Mouse (Mus musculus) heart, postnatal 0 days (tissue): ENCODE results near the gene Hfe2. TPM values are rescaled to one million over a fixed set of nuclear protein-coding genes. Genes with fewer than 3 reads are reported as not detected.

ENCODE experiments used
- ATAC-seq: fragments of 200-750 bp; cut with Nextera tagmentation; 2 replicates; pipeline ENCODE4 v1.8.0; 2017; ENCODE audit warnings: low read depth, moderate number of reproducible peaks, moderate library complexity; ENCODE audit not compliant: insufficient read depth
- DNase-seq: peaks from one replicate; pipeline ENCODE4 v3.0.0-alpha.2; 2016; ENCODE audit warnings: low spot score
- H3K27ac ChIP-seq: fragments of 300-500 bp; sonication (generic); 2 replicates; pipeline ENCODE4 v1.5.1; 2014; ENCODE audit warnings: low read depth, mild to moderate bottlenecking
- H3K27me3 ChIP-seq: fragments of 300-500 bp; sonication (generic); 2 replicates; pipeline ENCODE4 v1.6.1; 2014; ENCODE audit warnings: low read length, mixed read lengths; ENCODE audit not compliant: control insufficient read depth, insufficient read depth
- H3K36me3 ChIP-seq: fragments of 300-500 bp; sonication (generic); replicated peaks from 2 replicates; pipeline ENCODE4 v1.6.1; 2014; ENCODE audit warnings: low read length, mixed read lengths; ENCODE audit not compliant: control insufficient read depth, insufficient read depth
- H3K4me1 ChIP-seq: fragments of 300-500 bp; sonication (generic); 2 replicates; pipeline ENCODE4 v1.6.1; 2014; ENCODE audit warnings: antibody characterized with exemption; ENCODE audit not compliant: control insufficient read depth, insufficient read depth
- H3K4me2 ChIP-seq: fragments of 300-500 bp; sonication (generic); 2 replicates; pipeline ENCODE4 v1.6.1; 2014; ENCODE audit warnings: low read depth, mild to moderate bottlenecking, low read length, moderate library complexity
- H3K4me3 ChIP-seq: fragments of 300-500 bp; sonication (generic); 2 replicates; pipeline ENCODE4 v1.5.1; 2014; ENCODE audit warnings: low read depth, low read length
- H3K9ac ChIP-seq: fragments of 300-500 bp; sonication (generic); replicated peaks from 2 replicates; pipeline ENCODE4 v1.6.1; 2014; ENCODE audit warnings: low read depth, low read length, mixed read lengths
- H3K9me3 ChIP-seq: fragments of 300-500 bp; sonication (generic); replicated peaks from 2 replicates; pipeline ENCODE4 v1.6.1; 2016; ENCODE audit warnings: low read length; ENCODE audit not compliant: control insufficient read depth
- CTCF ChIP-seq: IDR thresholded peaks from 2 replicates; pipeline ENCODE4 v1.5.1; 2016; ENCODE audit warnings: antibody characterized with exemption, control low read depth, low read depth
- EP300 ChIP-seq: IDR thresholded peaks from 2 replicates; pipeline ENCODE4 v1.6.1; 2016; ENCODE audit warnings: antibody characterized with exemption, low read depth
- WGBS: fragments of 180-500 bp; shearing (Covaris S2); extraction: QIAGEN DNeasy Blood & Tissue Kit; methylation state at CpG from one replicate; pipeline ENCODE4 v1.1.7; 2014; 5-methylcytosine and 5-hydroxymethylcytosine counted together
- polyA plus RNA-seq: library from polyadenylated mRNA; unstranded; fragments of >200 nt; fragmentation: Nextera tagmentation; extraction: Ambion mirVana; gene quantifications from 2 replicates; pipeline ENCODE4 v1.2.1, GENCODE M21; 2015
- total RNA-seq: library from RNA; depleted of rRNA; stranded (reverse); fragments of >200 nt; gene quantifications from 2 replicates; pipeline ENCODE4 v1.2.3, GENCODE M21; 2014; ENCODE audit warnings: low replicate concordance; rRNA removed

The Hfe2 gene
- total and polyA plus RNA-seq, 2 experiments from 2014 or later: 25.9 to 81.3 TPM

GRCm38 (mm10) chr3:96576005-96576658, 51.2 kb downstream of the Hfe2 start:
- peak overlapping the region; percentile 99 for H3K27ac ChIP-seq
- no peaks in the 10 kb centered on the region for H3K36me3 ChIP-seq
- H3K9ac ChIP-seq: peak overlapping the region; percentile 44
- H3K9me3 ChIP-seq: no peaks in the 10 kb centered on the region
- peak overlapping the region; percentile 40 for H3K4me2 ChIP-seq
- ATAC-seq (peak; percentile 34), DNase-seq (peak; percentile 88)
- TF ChIP-seq CTCF (no peak), EP300 (peak; percentile 1; the same call in 1 of the 2 replicates)
- peak overlapping the region; percentile 6 for H3K4me3 ChIP-seq
- H3K4me1 ChIP-seq: peaks cover 75% of the 10 kb centered on the region
- no peaks in the 10 kb centered on the region for H3K27me3 ChIP-seq
- 20% methylated on average over 14 of the region's 14 CpGs for WGBS

GRCm38 (mm10) chr3:96576690-96577541, 51.9 kb downstream of the Hfe2 start, which contains the start of gene Gm16253:
Gene Gm16253 (plus strand): TSS chr3:96576984.
- TF ChIP-seq EP300 (0 out of 2 replicates have a peak, but pooled peaks have one; percentile 67), CTCF (peak; percentile 32)
- Histone ChIP-seq H3K9me3 (no peaks in the 10 kb centered on the region), H3K4me1 (peaks cover 68% of the 10 kb centered on the region), H3K4me3 (peak within 1 kb of the TSS; percentile 6), H3K4me2 (peak within 1 kb of the TSS; percentile 40), H3K36me3 (no peaks in the 10 kb centered on the region), H3K27me3 (no peaks in the 10 kb centered on the region), H3K27ac (peak within 1 kb of the TSS; percentile 99), H3K9ac (peak within 1 kb of the TSS; percentile 61)
- ATAC-seq: peak; percentile 87
- DNase-seq: peak; percentile 98
- WGBS: 6% methylated on average over 17 of the region's 17 CpGs

GRCm38 (mm10) chr3:96577566-96577965, 52.6 kb downstream of the Hfe2 start:
- Histone ChIP-seq H3K36me3 (no peaks in the 10 kb centered on the region), H3K4me3 (no peak overlapping the region), H3K4me1 (peaks cover 61% of the 10 kb centered on the region), H3K9ac (peak overlapping the region; percentile 61), H3K27me3 (no peaks in the 10 kb centered on the region), H3K27ac (peak overlapping the region; percentile 99), H3K9me3 (no peaks in the 10 kb centered on the region), H3K4me2 (peak overlapping the region; percentile 40)
- peak; percentile 12 for DNase-seq
- no peak for TF ChIP-seq EP300
- WGBS: 58% methylated on average over 4 of the region's 4 CpGs
- ATAC-seq: no peak

Other genes with a start within 250 kb of the Hfe2 start
- gene Fcgr1, start 231.2 kb upstream of the Hfe2 start, total RNA-seq: 1.1 and 3.0 TPM in 2 replicates
- gene Fcgr1, start 231.2 kb upstream of the Hfe2 start, polyA plus RNA-seq: 1.2 and 1.5 TPM in 2 replicates
- gene BC107364, start 72.9 kb upstream of the Hfe2 start, total RNA-seq: not detected in 2 replicates
- 0.40 and 0.41 TPM in 2 replicates for gene BC107364, start 72.9 kb upstream of the Hfe2 start, polyA plus RNA-seq
- gene Txnip, start 32.8 kb downstream of the Hfe2 start, total RNA-seq: 1,058 and 1,196 TPM in 2 replicates
- 332 and 600 TPM in 2 replicates for gene Txnip, start 32.8 kb downstream of the Hfe2 start, polyA plus RNA-seq
- not detected in 2 replicates for gene Gm16253, start 51.8 kb downstream of the Hfe2 start, total RNA-seq
- 1.1 and 1.2 TPM in 2 replicates for gene Gm16253, start 51.8 kb downstream of the Hfe2 start, polyA plus RNA-seq
- gene Polr3gl, start 69.0 kb downstream of the Hfe2 start, total RNA-seq: 10.3 and 13.1 TPM in 2 replicates
- gene Polr3gl, start 69.0 kb downstream of the Hfe2 start, polyA plus RNA-seq: 37.1 and 38.7 TPM in 2 replicates
- gene Ankrd34a, start 71.5 kb downstream of the Hfe2 start, total RNA-seq: 1.2 and 5.3 TPM in 2 replicates
- gene Ankrd34a, start 71.5 kb downstream of the Hfe2 start, polyA plus RNA-seq: 6.0 and 6.8 TPM in 2 replicates
- gene Lix1l, start 76.0 kb downstream of the Hfe2 start, total RNA-seq: 33.1 and 50.6 TPM in 2 replicates
- gene Lix1l, start 76.0 kb downstream of the Hfe2 start, polyA plus RNA-seq: 3.6 and 5.1 TPM in 2 replicates
- gene Rbm8a, start 104.8 kb downstream of the Hfe2 start, total RNA-seq: 7.5 and 9.2 TPM in 2 replicates
- gene Rbm8a, start 104.8 kb downstream of the Hfe2 start, polyA plus RNA-seq: 64.7 and 65.4 TPM in 2 replicates
- 46.6 and 50.7 TPM in 2 replicates for gene Pex11b, start 110.2 kb downstream of the Hfe2 start, total RNA-seq
- gene Pex11b, start 110.2 kb downstream of the Hfe2 start, polyA plus RNA-seq: 41.7 and 43.7 TPM in 2 replicates
- gene Gm42957, start 110.3 kb downstream of the Hfe2 start, total RNA-seq: not detected in 2 replicates
- gene Gm42957, start 110.3 kb downstream of the Hfe2 start, polyA plus RNA-seq: not detected in 2 replicates
- 0.46 and 4.2 TPM in 2 replicates for gene Itga10, start 120.4 kb downstream of the Hfe2 start, total RNA-seq
- 0.37 and 0.45 TPM in 2 replicates for gene Itga10, start 120.4 kb downstream of the Hfe2 start, polyA plus RNA-seq
- gene Ankrd35, start 145.0 kb downstream of the Hfe2 start, total RNA-seq: 0.39 and 0.88 TPM in 2 replicates
- gene Ankrd35, start 145.0 kb downstream of the Hfe2 start, polyA plus RNA-seq: 0.31 and 0.32 TPM in 2 replicates
- gene Pias3, start 171.2 kb downstream of the Hfe2 start, total RNA-seq: 13.8 and 17.4 TPM in 2 replicates
- gene Pias3, start 171.2 kb downstream of the Hfe2 start, polyA plus RNA-seq: 19.3 and 22.5 TPM in 2 replicates
- gene Nudt17, start 183.4 kb downstream of the Hfe2 start, total RNA-seq: 2.5 and 9.9 TPM in 2 replicates
- 6.9 and 7.9 TPM in 2 replicates for gene Nudt17, start 183.4 kb downstream of the Hfe2 start, polyA plus RNA-seq
- 9.7 and 25.4 TPM in 2 replicates for gene Polr3c, start 202.5 kb downstream of the Hfe2 start, total RNA-seq
- gene Polr3c, start 202.5 kb downstream of the Hfe2 start, polyA plus RNA-seq: 21.7 and 23.0 TPM in 2 replicates
- 27.0 and 35.6 TPM in 2 replicates for gene Rnf115, start 202.5 kb downstream of the Hfe2 start, total RNA-seq
- gene Rnf115, start 202.5 kb downstream of the Hfe2 start, polyA plus RNA-seq: 29.0 and 30.0 TPM in 2 replicates